Mouse (Mus musculus) left cerebral cortex, adult 18-20 months (tissue): Measurements from ENCODE around the gene Gfpt2. TPM values are rescaled to one million over a fixed set of nuclear protein-coding genes. Genes with fewer than 3 reads are reported as not detected.
"Not testable (repeated sequence)": the region's sequence is repeated elsewhere in the genome, so short reads cannot be mapped to it uniquely, and the experiment has no call there.

Experiments used
- DNase-seq, 2 experiments: peaks; one replicate each; pipeline ENCODE4 v3.0.0; 2021 to 2022; ENCODE audit warnings: low spot score in 2 of 2, mixed read lengths in 1 of 2
- total RNA-seq, 2 experiments: library from RNA; stranded (reverse); gene quantifications; 2 replicates each; pipeline ENCODE4 v1.2.3; 2021

Gfpt2 gene
- total RNA-seq, 2 experiments from 2014 or later: 5.0 to 6.7 TPM

DNA sequence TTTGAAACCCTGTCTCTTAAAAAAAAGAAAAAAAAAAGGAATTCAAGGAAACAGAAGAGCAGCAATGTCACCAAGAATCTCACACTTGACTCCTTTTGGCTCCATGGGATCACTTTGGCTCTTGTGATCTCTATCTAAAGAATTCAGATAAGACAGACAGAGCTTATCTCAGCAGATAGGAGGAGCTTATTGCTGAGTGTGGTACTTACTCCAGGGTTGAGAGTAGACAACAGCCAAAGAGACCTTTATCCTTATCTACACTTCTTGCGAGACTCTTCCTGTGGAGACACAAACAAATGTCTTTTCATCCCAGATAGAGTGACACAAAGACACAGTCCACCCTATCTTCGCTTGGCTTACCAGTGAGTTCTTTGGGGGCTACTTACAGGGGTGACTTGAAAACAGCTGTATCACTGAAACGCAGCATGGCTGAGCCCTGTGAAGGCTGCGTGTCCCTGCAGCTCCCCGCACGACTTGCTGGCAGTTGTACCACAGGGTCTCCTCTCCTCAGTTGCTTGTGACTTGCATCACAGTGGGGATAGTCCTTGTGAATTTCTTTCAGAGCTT is 12.1 kb upstream of the Gfpt2 start:
- no peak for DNase-seq

DNA sequence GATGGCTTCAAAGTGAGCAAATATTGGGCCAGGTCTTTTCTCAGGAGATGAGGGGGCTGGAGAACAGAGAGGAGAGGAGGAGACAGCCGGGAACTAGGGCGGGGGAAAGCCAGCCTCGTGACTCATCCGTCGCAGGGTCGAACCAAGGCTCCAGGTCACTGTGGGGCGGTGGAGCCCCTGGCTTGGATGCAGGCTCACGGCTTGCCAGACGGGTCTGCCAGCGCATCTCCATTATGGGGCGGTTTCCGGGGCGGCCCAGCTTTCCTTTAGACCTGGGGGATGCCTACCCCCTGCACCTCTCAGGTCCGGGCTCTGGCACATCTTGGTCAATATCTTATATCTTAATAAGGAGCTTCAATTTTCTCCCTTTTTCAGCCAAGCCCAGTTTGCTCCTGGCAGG is 847 bp upstream of the Gfpt2 start:
- DNase-seq: peak in 1 of 2 experiments; percentile 6

DNA sequence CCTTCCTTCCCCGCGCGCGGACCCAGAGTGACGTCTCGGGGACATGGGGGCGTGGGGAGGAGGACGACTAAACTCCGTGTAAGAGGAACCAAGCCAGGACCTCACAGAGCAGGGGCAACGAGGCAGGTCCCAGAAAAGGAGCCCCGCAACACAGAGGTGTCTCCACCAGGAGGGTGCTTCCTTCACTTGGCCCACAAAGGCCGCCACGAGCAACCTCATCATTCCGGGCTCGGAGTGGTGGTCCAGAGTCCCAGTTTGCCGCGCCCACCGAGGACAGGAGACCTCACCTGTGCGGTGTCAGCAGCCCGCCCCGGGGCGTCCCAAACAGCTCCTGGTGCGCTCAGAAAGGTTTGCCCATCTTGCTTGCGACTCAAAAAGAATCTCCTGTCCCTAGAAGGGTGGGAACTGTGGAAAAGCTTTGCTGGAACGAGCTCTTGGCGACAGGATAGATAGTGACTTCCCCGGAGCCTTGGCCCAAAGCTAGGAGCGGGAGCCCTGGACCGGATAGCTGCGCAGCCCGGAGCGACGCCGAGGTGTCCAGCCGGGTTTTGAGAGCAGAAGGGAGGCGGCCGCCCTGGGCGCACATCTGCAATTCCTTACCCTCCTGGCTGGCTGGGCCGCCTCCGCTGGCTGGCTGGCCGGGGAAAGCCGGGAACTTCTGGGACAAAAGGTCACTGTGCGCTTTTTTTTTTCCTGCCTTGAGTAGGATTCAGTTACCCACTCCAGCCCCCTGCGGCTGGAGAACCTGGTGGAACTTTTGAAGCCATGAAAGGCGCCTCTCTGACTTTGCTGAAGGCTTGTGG is 565 bp downstream of the Gfpt2 start:
- peak in 1 of 2 experiments; percentile 7 for DNase-seq

DNA sequence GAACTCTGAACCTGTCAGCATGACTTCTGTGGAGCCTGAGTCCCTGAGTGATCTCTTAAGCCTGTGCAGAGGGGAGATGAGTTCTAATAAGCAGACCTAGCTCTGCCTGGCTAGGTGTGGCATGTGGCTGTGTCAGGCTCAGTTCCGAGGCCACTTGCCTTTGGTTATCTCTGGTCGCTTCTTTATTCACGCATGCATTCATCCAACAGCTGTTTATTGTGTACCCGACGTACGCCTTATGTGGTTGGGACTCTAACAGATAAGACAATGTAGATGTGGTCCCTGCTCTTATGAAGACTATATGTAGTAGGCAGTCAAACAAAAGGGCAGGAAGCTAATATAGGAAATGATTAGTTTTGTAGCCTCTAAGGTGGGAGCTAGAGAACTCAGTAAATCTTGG is 5.0 kb downstream of the Gfpt2 start:
- no peak for DNase-seq

DNA sequence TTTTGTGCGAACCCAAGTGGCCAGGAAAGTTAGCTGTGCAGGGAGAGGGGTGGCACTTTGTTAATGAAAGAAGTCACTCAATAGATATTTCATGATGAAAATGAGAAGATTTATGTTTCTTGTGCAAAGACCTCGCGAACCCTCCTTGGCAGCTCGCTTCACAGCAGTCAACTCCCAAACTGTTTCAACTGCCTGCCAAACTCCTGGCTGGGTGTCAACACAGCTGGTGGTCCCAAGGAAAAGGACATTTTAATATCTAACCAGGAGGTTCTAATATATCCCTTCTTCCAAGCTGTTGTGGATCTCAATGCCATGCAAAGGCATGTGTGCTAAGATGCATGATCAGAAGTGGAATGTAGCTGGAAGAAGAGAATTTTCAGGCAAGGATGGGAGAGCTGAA is 7.5 kb downstream of the Gfpt2 start:
- no peak for DNase-seq

DNA sequence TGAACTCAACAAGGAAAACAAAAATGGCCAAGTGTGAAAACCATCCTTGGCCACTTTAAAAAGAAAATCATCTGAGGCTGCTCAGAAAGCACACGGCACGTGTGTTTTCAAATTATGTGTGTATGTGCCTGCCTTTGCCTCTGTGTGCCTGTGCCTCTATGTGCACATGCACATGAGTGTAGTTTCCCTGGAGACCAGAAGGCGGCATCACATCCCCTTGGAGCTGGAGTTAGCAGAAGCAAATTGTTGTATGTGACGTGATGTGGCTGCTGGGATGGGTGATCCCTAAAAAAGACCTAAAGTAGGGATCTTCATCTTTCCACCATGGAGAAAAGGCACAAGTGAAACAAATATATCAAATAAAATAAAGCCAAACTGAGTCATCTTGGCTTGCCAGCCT is 9.8 kb downstream of the Gfpt2 start:
- DNase-seq: no peak

DNA sequence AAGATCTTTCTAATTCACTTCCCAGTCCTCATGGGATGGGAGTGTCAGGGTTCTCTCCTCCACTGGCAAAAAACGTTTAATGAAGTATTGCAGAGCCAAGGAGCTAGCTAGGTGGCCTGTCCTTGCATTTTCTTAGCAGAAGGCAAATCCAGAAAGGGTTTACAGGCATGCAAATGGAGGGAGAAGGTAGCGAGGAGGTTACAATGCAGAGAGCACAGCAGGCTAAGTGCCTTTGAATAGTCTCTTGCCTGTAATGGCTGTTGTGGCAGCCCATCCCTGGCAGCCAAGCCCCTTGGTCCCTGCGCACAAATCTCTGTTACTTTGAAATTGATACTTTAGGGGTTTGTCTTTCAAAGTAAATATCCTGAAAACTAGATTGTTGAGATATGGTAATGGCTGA is 12.2 kb downstream of the Gfpt2 start:
- no peak for DNase-seq

DNA sequence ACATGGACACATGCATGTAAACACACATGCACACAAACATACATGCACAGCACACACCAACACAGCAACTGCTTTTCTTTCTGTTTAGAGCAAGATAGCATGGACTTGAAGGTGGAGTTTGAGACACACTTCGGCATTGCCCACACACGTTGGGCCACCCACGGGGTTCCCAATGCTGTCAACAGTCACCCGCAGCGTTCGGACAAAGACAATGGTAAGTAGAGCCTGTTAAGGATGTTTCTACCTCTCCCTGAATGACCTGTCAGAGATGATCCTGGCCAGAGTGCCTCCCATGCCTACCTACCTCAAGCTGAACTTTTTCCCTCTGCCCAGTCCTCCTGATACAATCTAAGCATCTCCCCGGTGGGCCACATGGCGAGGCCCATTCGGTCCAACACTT is 15.0 kb downstream of the Gfpt2 start:
- no peak for DNase-seq

DNA sequence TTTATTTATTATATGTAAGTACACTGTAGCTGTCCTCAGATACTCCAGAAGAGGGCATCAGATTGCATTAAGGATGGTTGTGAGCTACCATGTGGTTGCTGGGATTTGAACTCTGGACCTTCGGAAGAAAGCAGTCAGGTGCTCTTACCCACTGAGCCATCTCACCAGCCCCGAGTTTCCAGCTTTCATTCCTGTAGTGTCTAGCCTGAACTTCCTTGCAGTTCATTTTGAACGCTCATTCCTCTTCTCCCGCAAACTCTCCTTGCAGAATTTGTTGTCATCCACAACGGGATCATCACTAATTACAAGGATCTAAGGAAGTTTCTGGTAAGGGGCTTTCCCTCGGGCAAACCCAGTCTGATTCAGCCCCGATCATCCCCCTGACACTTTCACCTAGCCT is 16.7 kb downstream of the Gfpt2 start:
- DNase-seq: not testable (repeated sequence)

DNA sequence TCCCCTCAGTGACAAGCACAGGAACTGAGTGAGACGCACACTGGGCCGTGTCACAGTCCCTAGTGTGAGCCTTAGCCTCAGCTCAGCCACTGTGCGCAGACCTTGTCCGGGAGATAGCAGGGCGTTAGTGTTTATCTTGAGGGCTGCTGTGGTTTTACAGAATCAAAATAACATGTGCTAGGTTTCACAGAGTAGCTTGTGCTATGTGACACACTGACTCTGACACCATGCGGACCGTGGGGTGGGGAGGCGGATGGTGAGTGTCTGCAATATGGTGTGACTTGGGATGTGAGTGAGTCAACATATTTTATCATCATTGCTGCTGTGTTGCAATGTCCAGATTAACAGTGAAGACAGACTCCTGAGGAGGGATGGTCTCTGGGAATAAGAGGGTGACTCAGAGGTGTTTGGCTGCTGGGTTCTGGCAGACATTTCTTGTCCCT is 17.1 kb downstream of the Gfpt2 start:
- DNase-seq: peak in 1 of 2 experiments; percentile 45

DNA sequence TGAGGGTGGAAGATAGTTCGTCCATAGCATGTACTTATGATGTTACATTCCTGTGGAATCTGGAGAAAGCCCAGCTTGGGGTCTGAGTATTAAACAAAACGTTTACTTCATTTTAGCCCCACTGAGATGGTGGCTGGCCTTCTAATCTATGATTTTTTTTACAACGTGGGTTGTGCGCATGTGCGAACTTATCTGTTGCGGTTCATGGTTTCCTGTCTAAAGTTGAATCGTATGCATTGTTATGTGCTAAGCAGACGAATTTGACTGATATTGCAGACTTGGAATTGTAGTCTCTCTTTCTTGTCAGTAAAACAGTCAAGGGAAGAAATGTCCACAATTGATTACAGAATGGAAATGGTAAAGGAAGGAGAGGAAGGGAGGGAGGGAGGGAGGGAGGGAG is 17.9 kb downstream of the Gfpt2 start:
- no peak for DNase-seq

DNA sequence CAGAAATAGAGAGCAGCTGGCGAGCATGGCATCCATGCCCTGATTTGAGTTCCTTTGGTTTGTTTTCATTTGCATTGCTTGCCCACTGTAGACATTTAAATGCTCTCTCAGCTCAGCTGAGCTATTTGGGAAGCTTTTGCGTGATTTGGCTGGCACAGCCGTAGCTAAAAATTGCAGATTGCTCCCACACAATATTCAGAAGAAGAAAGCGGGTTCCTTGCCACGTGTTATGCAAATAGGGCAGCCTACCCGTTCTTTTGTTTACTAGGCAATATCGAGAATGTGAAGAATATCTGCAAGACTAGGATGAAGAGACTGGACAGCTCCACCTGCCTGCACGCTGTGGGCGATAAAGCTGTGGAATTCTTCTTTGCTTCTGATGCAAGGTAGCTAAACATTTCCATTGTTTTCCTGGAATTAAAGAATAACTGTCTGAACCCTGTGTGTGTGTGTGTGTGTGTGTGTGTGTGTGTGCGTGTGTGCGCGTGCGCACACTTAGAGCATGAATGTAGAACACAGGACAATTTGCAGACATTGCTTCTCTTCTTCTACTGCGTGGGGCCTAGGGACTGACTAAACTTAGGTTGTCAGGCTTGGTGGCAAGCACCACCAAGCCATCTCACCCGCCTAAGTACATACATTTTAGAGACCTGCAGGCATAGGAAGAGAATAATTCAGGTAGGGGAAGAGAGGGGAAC is 25.0 kb downstream of the Gfpt2 start:
- peak; percentile 73 to 84 for DNase-seq

DNA sequence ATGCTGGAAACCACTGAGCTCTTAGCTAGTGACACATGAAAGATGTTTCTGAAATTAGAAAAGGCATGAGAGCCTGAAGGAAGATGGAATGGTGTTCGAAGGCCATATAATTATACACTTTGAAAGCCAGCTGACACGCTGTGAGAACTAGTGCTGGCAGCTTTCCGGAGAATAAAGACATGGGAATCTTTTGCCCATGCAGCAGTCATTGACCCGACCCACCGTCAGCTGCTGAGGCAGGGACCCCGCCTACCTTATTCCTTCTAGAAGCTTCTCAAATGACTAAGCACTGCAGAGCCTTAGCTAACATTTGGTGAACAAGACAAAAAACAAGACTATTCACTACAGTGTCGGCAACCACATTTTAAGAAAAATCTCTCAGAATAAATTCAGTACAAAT is 25.7 kb downstream of the Gfpt2 start:
- peak in 1 of 2 experiments; percentile 16 for DNase-seq

DNA sequence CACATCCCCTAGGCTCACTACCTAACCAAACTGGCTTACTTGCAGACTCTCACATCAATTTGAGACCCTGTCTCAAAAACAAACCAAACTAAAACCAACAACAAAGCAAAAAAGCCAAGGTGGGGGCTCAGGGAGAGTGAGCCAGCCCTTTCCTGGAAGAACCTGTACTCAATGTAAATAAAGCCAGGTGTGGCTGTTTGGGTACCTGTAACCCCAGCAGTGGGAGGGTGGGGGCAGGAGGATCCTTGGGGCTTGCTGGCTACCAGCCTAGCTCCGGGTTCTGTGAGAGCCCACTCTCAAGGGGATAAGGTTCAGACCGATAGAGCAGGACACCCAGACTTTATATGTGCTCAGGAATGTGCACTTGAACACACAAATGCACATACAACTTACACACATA is 26.9 kb downstream of the Gfpt2 start:
- no peak for DNase-seq

DNA sequence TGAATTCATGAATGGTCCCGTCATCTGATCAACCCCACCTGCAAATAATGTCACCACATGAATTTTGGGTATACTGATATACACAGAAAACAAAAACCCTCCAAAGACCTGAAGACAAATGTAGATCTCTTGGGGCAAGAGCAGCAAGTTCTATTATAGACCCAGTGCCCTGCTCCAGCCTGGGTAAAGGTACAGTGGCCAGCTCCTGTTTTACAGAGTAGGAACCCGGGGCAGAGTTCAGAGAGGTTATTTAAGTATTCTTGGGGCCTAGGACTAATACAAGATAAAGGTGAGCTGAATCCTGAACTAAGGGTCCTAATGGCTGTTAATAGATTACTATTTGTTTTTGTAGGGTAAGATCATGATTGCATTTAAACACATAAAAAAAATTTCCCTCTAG is 27.6 kb downstream of the Gfpt2 start:
- DNase-seq: no peak

DNA sequence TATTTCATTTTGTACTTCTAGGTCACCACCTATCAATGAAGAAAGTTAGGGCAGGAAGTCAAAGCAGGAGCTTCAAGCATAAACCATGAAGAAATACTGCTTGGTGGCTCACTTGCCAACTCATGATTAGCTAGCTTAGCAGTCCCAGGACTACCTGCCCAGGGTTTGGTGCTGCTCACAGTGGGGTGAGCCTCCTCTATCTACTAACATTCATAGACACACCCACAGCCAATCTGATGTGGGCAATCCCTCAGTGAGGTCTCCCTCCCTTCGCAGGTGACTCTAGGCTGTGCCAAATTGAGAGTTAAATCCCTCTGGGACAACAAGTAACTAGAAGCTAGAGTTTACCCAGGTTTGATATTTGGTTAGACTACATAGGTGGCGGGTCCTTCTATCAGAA is 28.4 kb downstream of the Gfpt2 start:
- DNase-seq: no peak

DNA sequence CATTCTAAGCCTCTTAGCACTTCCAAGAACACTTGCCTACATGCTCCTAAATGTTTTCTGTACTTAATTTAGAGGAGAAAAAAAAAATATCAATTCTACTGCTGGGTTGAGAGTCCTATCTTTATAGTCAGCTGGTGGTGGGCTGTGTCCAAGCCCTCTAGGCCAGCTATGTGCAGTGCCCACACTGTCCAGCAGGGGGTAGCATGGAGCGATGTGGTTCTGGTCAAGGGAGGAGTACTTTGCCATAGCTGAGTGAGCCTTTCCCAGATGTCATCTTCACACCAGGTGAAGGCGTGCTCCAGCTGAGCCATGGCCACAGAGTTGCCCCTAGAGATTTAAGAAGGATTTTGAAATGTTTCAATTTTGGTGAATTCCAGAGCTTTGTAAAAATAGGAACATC is 30.9 kb downstream of the Gfpt2 start:
- peak; percentile 55 to 71 for DNase-seq

DNA sequence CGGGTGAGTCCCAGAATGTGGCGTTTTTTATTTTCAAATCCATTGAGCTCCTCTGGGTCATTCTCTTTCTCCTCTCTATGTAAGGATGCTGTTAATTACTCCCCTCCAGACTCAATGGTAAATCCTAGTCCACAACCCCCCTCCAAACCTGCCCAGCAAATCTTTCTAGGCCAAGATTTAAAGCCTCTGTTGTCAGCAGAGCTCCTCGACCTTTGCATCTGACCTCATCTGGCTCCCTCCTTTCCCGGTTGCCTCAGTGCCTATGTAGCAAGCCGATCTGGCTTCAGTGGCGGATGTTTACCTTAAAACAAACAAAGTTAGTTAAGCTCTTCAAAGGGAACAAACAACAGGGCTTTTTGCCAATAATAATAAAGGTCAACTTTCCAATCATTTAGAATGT is 33.3 kb downstream of the Gfpt2 start:
- DNase-seq: no peak

DNA sequence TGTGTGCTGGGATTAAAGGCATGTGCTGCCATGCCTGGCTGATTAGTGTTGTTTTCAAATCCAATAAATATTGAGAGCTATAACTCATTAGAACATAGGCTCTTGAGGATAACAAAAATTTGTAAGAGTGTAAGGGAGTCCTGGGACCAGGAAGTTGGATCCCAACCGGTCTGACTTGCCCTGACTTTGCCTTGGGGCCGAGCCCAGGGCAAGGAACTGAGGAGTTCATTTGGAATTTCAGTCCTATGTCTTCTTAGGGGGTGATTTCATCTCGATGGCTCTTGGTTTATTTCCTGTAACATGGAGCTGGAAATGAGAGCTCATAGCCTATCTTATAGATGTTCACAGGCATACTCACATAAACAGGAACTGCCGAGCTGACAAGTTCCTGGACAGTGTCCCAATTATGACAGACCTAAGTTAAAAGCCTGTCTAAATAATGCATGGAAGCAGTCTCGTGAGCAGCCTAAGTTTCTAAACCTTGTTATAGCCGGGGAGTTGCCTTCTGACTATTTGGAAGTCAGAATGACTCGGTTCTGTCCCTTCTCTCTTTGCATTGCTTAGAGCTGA is 35.3 kb downstream of the Gfpt2 start:
- no peak for DNase-seq

DNA sequence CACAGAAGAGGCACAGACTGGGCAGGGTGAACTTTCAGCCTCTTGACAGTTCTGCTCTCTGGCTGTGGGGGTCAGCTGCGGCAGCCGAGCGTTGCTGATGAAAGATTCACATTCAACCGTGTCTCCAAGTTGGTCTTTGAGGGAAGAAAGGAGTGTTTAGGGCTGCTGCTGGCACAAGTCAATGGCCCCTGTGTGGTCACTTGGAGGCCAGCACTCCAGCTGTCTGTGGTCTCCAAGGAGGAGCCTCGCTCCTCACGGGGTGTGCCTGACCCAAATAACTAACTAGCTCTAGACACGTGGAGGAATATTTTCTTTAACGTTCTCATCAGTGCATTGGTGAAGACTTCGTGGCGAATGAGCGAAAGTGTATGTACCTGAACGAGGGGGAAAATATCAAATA is 38.0 kb downstream of the Gfpt2 start:
- no peak for DNase-seq

DNA sequence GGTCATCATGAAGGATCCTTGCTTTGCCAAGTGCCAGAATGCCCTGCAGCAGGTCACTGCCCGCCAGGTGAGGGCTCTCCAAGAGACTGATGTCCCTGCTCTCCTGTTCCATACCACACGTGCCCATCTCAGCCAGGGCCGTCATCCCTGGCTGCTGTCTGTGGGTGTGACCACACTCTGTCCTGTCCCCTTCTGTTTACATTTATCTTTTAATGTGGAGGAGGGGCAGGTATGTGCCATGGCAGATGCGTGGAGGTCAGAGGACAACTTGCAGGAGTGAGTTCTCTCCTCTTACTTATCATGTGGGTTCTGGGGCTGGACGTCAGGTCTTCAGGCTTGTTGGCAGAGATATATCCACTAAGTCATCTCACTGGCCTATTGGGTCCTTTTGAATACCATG is 39.0 kb downstream of the Gfpt2 start:
- DNase-seq: no peak

DNA sequence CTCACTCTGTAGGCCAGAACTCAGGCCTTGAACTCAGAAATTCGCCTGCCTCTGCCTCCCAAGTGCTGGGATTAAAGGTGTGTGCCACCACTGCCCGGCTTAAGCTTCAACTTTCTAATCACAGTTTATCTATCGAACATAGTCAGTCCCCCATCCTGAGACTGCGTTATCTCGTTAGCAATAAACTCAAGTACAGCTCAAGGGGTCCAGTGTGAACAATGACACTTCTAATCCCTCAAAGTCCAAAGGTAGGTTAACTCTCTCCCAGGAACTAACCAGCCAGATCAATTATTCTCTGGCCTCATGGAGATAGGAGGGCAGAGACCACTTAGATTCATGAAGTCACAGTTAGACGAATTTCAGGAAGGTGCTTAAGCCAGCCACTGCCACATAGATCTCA is 40.3 kb downstream of the Gfpt2 start:
- no peak for DNase-seq
